Mouse (Mus musculus): ENCODE measurements around the gene Susd2. TPM values are rescaled to one million over a fixed set of nuclear protein-coding genes. Genes with fewer than 3 reads are reported as not detected.

Susd2 gene
- polyA plus RNA-seq, 1 experiment from 2014 or later, result 2.4 TPM

DNA sequence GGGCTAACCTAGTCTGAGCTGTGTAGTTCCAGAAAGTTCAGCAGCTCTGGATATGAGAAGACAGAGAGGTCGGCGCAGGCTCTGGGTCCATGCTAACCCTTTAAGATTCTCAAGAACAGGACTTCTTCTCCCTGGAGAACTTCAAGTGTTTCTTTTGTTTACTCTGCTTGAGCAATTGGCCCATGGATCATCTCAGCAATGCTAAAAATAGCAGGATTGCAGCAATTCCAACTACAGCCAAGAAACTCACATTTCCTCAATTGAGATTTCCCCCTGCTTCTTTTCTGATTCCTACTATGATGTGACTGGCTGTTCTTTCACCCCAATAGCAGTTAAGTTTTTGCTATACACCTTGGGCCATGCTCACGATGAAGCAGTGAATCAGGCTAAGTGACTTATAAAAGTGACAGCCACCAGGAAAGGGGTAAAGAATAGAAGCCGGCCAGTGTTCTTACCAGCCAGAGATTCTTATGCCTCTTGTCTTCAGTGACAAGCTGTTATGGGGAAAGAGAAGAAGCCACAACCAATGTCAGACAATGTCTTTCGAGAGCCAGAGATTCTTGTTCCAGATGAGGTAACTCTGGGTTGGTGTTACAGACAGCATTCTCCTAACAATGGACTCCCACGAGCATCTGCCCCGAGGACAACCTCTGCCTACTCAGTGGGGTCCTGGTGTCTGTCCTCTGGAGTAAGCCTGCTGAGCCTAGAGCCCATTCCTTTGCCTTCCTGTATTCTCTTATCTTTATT lies 33.2 kb upstream of the Susd2 start:
- no peaks in the 10 kb centered on the region for H3K9me3 ChIP-seq (ENCODE audit: control insufficient read depth, low read length)
- WGBS, result 92% methylated on average over 7 of the region's 7 CpGs
- DNase-seq (ENCODE audit: low spot score), result no peak
- H3K27me3 ChIP-seq (ENCODE audit: control insufficient read depth, insufficient read depth, low read length), result no peaks in the 10 kb centered on the region
- H3K4me1 ChIP-seq (ENCODE audit: control insufficient read depth, insufficient read depth, low read length), result no peaks in the 10 kb centered on the region
- no peak overlapping the region for H3K9ac ChIP-seq (ENCODE audit: low read length)
- 0 out of 2 replicates have a peak, but pooled peaks cover 2% of the 10 kb centered on the region for H3K36me3 ChIP-seq (ENCODE audit: control insufficient read depth, insufficient read depth, low read length)
- H3K4me2 ChIP-seq (ENCODE audit: low read depth), result no peak overlapping the region
- no peak for ATAC-seq (ENCODE audit: insufficient read depth, low FRiP score, low TSS enrichment)
- no peak overlapping the region for H3K4me3 ChIP-seq (ENCODE audit: low read depth, low read length)
- no peak overlapping the region for H3K27ac ChIP-seq (ENCODE audit: low read depth, low read length)

DNA sequence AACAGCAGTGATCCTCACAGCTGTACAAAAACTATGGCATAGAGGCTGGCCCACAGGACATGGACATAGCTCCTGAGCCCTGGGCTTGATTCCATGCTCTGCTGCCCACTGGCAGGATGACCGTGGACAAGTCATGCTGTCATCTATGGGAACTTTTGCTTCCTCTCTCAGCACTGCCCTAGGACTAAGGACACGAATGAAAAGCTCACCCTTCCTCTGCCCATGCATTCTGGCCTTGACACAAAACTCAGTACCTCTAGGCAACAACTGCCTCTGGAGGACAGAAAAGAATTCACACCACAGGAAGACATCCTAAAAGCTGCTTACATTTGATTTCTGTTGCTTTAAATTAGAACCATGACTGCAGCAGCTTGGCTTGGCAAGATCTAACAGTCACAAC lies 32.5 kb upstream of the Susd2 start:
- Histone ChIP-seq H3K27ac (ENCODE audit: low read depth, low read length) (no peak overlapping the region), H3K27me3 (ENCODE audit: control insufficient read depth, insufficient read depth, low read length) (no peaks in the 10 kb centered on the region), H3K9me3 (ENCODE audit: control insufficient read depth, low read length) (no peaks in the 10 kb centered on the region), H3K9ac (ENCODE audit: low read length) (no peak overlapping the region), H3K4me2 (ENCODE audit: low read depth) (no peak overlapping the region), H3K4me3 (ENCODE audit: low read depth, low read length) (no peak overlapping the region), H3K4me1 (ENCODE audit: control insufficient read depth, insufficient read depth, low read length) (no peaks in the 10 kb centered on the region), H3K36me3 (ENCODE audit: control insufficient read depth, insufficient read depth, low read length) (0 out of 2 replicates have a peak, but pooled peaks cover 2% of the 10 kb centered on the region)
- no peak for ATAC-seq (ENCODE audit: insufficient read depth, low FRiP score, low TSS enrichment)
- DNase-seq (ENCODE audit: low spot score), result no peak
- 83% methylated on average over 2 of the region's 2 CpGs for WGBS

DNA sequence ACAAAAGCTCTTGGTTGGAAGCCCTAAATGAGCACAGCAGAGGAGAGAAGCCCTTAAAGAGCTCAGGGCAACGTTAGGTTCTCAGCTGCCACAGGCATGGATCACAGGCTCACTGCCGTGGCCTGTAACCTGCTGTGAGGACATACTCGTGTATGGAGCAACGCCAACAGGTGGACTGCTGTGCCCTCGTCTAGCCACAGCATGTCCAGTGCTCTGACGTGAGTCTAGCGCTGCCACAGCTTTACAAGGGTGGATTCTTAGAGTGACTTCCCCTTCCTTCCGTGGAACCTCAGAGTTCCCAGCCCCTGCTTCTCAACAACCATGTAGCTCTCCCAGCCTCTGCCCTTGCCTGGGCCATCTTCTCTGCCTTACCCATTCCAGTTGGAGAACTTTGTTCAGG lies 31.8 kb upstream of the Susd2 start:
- DNase-seq (ENCODE audit: low spot score) (no peak), ATAC-seq (ENCODE audit: insufficient read depth, low FRiP score, low TSS enrichment) (no peak)
- H3K9ac ChIP-seq (ENCODE audit: low read length), result no peak overlapping the region
- H3K36me3 ChIP-seq (ENCODE audit: control insufficient read depth, insufficient read depth, low read length), result 0 out of 2 replicates have a peak, but pooled peaks cover 2% of the 10 kb centered on the region
- no peaks in the 10 kb centered on the region for H3K4me1 ChIP-seq (ENCODE audit: control insufficient read depth, insufficient read depth, low read length)
- H3K27ac ChIP-seq (ENCODE audit: low read depth, low read length), result no peak overlapping the region
- H3K9me3 ChIP-seq (ENCODE audit: control insufficient read depth, low read length), result no peaks in the 10 kb centered on the region
- no peak overlapping the region for H3K4me3 ChIP-seq (ENCODE audit: low read depth, low read length)
- 89% methylated on average over 8 of the region's 8 CpGs for WGBS
- no peaks in the 10 kb centered on the region for H3K27me3 ChIP-seq (ENCODE audit: control insufficient read depth, insufficient read depth, low read length)
- no peak overlapping the region for H3K4me2 ChIP-seq (ENCODE audit: low read depth)

DNA sequence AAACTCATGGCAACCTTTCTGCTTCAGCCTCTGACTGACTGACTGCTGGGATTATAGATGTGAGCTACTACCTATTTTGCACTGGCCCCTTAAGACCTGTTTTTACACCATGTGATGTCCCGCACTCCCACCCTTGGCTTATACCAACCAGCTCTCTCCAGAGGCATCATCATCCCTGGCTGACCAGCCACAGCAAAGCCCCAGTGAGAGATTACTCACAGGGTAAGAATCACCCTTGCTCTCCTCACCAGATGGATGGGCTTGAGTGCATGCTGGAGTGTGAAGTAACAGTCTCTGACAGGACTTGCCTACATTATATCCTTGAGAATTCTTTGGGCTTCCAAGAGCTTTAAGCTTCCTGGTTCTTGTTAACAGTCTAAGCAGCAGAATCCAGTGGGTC lies 26.1 kb upstream of the Susd2 start:
- no peaks in the 10 kb centered on the region; the same call in 1 of the 2 replicates for H3K36me3 ChIP-seq (ENCODE audit: control insufficient read depth, insufficient read depth, low read length)

DNA sequence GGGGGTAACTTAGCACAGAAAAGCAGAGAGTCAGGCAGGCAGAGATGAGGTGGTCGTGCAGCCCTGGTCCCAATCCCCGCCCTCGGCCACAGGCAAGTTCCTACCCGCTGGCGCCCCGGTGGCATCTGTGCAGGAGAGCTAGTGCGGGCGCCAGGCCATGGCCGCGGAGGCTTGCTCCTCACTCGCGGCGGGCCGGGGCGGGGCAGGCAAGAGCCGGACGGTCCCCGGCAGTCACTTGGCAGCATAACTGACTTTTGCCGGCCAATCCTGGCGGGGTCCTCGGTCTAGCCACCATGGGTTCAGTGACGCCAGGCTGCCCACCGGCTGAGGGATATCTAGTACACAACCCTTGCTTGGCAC lies 24.1 kb upstream of the Susd2 start:
- H3K9me3 ChIP-seq (ENCODE audit: control insufficient read depth, low read length), result no peaks in the 10 kb centered on the region
- no peak overlapping the region for H3K27ac ChIP-seq (ENCODE audit: low read depth, low read length)
- peak overlapping the region; percentile 99 for H3K4me2 ChIP-seq (ENCODE audit: low read depth)
- WGBS, result 2% methylated on average over 23 of the region's 23 CpGs
- DNase-seq (ENCODE audit: low spot score), result peak; percentile 57
- ATAC-seq (ENCODE audit: insufficient read depth, low FRiP score, low TSS enrichment), result peak; percentile 65
- peak overlapping the region; percentile 56 for H3K4me3 ChIP-seq (ENCODE audit: low read depth, low read length)
- H3K9ac ChIP-seq (ENCODE audit: low read length), result peak overlapping the region; percentile 60
- peaks cover 9% of the 10 kb centered on the region; the same call in 1 of the 2 replicates for H3K4me1 ChIP-seq (ENCODE audit: control insufficient read depth, insufficient read depth, low read length)
- H3K36me3 ChIP-seq (ENCODE audit: control insufficient read depth, insufficient read depth, low read length), result peaks cover 2% of the 10 kb centered on the region
- no peaks in the 10 kb centered on the region for H3K27me3 ChIP-seq (ENCODE audit: control insufficient read depth, insufficient read depth, low read length)

More for the DNA sequence above, 26.1 kb upstream of the Susd2 start:
- Histone ChIP-seq H3K9ac (ENCODE audit: low read length) (no peak overlapping the region), H3K27me3 (ENCODE audit: control insufficient read depth, insufficient read depth, low read length) (no peaks in the 10 kb centered on the region), H3K27ac (ENCODE audit: low read depth, low read length) (no peak overlapping the region), H3K9me3 (ENCODE audit: control insufficient read depth, low read length) (no peaks in the 10 kb centered on the region), H3K4me3 (ENCODE audit: low read depth, low read length) (no peak overlapping the region), H3K4me1 (ENCODE audit: control insufficient read depth, insufficient read depth, low read length) (peaks cover 9% of the 10 kb centered on the region; the same call in 1 of the 2 replicates), H3K4me2 (ENCODE audit: low read depth) (no peak overlapping the region)
- WGBS, result 85% methylated on average over 1 of the region's 1 CpGs
- DNase-seq (ENCODE audit: low spot score), result no peak
- ATAC-seq (ENCODE audit: insufficient read depth, low FRiP score, low TSS enrichment), result no peak

DNA sequence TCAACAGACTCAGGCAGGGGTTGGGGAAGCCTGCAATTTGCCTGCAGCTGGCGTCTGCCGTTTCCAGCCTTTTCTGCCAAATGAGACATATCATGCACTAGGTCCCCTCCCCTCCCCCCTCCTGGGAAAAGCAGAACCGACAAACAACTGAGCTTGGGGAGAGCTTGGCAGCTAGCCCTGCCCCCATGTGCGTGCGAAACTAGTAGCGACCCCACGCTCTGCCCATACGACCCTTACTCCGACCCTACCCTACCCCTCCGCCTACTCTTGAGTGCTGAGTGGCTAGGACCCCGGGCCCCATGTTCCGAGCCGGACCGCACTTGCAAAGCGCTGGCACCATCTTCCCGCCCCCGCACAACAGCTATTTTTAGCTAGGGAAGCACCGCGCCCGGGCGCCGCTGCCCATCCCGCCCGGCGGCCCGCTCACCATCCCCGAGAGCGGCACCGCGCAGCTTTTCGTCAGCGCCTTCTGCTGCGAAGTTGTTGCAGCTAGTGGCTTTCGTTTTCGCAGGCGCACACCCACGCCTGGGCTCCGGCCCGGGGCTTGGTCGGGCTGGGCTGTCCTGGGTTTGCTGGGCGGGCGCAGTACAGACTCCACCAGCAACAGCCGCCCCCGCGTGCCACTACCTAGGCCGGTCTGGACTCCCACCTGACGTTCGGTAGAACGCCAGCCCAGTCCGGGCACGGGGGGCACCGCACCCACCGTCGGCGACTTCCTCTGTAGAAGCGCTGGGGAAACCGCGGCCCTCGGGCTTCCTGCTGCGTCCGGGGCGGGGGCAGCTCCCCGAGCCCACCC lies 23.5 kb upstream of the Susd2 start:
- ATAC-seq (ENCODE audit: insufficient read depth, low FRiP score, low TSS enrichment) (peak; percentile 56), DNase-seq (ENCODE audit: low spot score) (peak; percentile 52)
- Histone ChIP-seq H3K4me1 (ENCODE audit: control insufficient read depth, insufficient read depth, low read length) (peaks cover 9% of the 10 kb centered on the region; the same call in 1 of the 2 replicates), H3K27me3 (ENCODE audit: control insufficient read depth, insufficient read depth, low read length) (no peaks in the 10 kb centered on the region), H3K9me3 (ENCODE audit: control insufficient read depth, low read length) (no peaks in the 10 kb centered on the region), H3K4me3 (ENCODE audit: low read depth, low read length) (peak overlapping the region; percentile 56), H3K9ac (ENCODE audit: low read length) (peak overlapping the region; percentile 60), H3K4me2 (ENCODE audit: low read depth) (peak overlapping the region; percentile 99), H3K36me3 (ENCODE audit: control insufficient read depth, insufficient read depth, low read length) (peaks cover 5% of the 10 kb centered on the region), H3K27ac (ENCODE audit: low read depth, low read length) (no peak overlapping the region)
- 1% methylated on average over 53 of the region's 63 CpGs for WGBS

DNA sequence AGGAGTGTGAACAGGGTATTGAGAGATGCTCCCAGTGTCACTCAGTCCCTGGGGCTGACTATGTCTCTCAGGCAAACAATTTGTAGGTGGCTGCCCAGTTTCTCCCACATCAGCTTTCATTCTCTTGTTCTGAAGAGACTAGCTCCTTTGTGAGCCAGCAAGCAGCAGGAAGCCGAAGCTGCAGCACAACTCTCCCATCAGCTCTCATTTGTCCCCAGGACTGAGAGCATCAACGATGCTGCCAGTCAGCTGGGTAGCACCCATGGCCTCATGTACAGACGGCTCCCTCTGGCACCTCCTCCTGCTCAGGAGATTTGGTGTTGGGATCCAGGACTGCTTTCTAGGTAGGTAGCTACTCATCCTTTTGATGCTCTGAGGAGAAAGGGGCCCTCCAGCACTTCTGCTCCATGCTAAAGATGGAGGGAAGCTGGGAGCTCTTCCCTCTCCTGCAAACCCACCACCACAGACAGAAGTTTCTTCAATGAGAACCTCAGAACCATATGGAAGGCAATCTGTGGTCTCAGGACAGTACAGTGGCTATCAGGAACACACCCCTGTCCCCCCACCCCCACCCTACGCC lies 22.7 kb upstream of the Susd2 start:
- H3K27ac ChIP-seq (ENCODE audit: low read depth, low read length), result no peak overlapping the region

DNA sequence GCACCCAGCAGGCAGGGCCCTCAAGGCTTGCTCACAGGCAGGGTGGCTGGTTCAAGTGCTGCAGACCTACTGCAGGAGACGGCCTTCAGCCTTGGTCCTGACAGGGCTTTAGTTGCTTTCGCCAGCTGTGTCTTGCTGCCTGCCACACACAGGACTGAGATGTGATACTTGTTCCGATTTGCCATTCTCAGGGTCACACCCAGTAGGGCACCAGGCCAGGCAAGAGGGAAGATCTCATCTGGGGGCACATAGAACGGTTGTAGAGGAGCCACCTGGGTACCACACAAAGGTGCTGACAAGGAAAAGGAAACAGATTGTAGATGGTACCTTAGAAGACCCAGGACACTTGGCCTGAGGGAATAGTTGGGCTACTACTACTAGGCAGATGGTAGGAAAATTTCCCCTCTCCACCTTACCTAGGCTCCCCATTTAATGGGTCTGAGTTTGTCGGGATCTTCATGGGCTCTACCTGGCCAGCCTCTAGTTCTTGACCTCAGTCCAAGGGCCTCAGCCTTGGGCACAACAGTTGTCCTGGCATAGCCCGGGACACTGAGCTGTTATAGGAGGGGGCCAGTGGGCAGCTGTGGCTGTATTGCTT lies 21.0 kb upstream of the Susd2 start:
- no peak overlapping the region for H3K27ac ChIP-seq (ENCODE audit: low read depth, low read length)
- peaks cover 5% of the 10 kb centered on the region for H3K36me3 ChIP-seq (ENCODE audit: control insufficient read depth, insufficient read depth, low read length)
- H3K9me3 ChIP-seq (ENCODE audit: control insufficient read depth, low read length), result no peaks in the 10 kb centered on the region
- H3K27me3 ChIP-seq (ENCODE audit: control insufficient read depth, insufficient read depth, low read length), result no peaks in the 10 kb centered on the region
- no peak for ATAC-seq (ENCODE audit: insufficient read depth, low FRiP score, low TSS enrichment)
- DNase-seq (ENCODE audit: low spot score), result no peak
- 92% methylated on average over 6 of the region's 6 CpGs for WGBS
- no peak overlapping the region for H3K4me2 ChIP-seq (ENCODE audit: low read depth)
- H3K4me3 ChIP-seq (ENCODE audit: low read depth, low read length), result no peak overlapping the region
- H3K9ac ChIP-seq (ENCODE audit: low read length), result no peak overlapping the region
- H3K4me1 ChIP-seq (ENCODE audit: control insufficient read depth, insufficient read depth, low read length), result peaks cover 9% of the 10 kb centered on the region; the same call in 1 of the 2 replicates

More for the DNA sequence above, 22.7 kb upstream of the Susd2 start:
- Histone ChIP-seq H3K27me3 (ENCODE audit: control insufficient read depth, insufficient read depth, low read length) (no peaks in the 10 kb centered on the region), H3K9me3 (ENCODE audit: control insufficient read depth, low read length) (no peaks in the 10 kb centered on the region), H3K36me3 (ENCODE audit: control insufficient read depth, insufficient read depth, low read length) (peaks cover 5% of the 10 kb centered on the region), H3K9ac (ENCODE audit: low read length) (0 out of 2 replicates have a peak overlapping the region, but pooled peaks have one; percentile 18), H3K4me2 (ENCODE audit: low read depth) (peak overlapping the region; percentile 99), H3K4me3 (ENCODE audit: low read depth, low read length) (no peak overlapping the region), H3K4me1 (ENCODE audit: control insufficient read depth, insufficient read depth, low read length) (peaks cover 9% of the 10 kb centered on the region; the same call in 1 of the 2 replicates)
- WGBS, result 28% methylated on average over 4 of the region's 4 CpGs
- no peak for ATAC-seq (ENCODE audit: insufficient read depth, low FRiP score, low TSS enrichment)
- DNase-seq (ENCODE audit: low spot score), result no peak
